Mouse (Mus musculus): ENCODE data around the gene Ccdc91. TPM values are rescaled to one million over a fixed set of nuclear protein-coding genes. Genes with fewer than 3 reads are reported as not detected.

The Ccdc91 gene
- polyA plus RNA-seq (2017; shearing (Covaris generic)) = 28.3 TPM

DNA sequence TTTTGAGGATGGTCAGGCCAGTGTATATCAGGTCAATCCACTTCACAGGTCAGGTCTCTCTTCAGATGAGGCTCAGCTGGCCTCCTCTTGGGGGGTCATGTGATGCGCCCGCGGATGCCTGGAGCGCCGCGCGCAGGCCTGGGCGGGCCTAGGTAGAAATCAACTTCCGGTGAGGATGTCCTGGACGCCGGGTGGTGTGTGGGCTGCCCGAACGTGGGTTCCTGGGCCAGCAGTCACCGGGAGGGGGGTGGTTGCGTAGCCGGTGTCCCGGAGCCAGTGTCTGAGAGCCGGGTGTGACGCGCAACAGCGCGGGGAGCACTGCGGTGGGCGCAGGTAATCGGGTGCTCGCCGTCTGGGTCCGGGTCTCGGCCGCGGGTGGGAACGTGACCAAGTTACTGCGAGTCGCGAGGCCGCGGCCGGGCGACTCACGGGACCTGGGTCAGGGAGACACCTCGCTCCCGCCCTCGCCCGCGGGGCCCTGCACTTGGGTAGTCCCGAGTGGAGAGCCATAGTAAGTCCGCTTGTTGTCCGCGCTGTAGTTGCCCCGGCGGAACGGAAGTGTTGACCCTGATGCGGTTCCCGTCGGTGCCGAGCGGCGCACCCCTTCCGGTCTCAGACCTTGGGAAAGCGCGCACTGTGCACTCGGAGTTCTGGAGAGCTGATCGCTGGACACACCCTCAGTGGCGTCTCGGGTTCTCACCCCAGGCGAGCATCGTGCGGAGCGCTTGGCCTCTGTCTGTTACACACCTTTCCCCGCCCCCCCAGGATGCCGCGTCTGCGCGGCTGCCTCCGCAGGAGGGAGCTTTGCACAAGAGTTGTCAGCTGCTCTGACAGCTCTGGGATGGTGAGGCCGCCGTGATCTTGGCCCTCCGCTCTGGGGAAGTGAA lies at the start of gene Ccdc91:
Ccdc91 (plus strand) TSS at position 102 of the 887 bp plus-strand sequence.

Other genes with a start within 250 kb of the Ccdc91 start
- not detected for gene Pthlh, start 211.6 kb upstream of the Ccdc91 start, polyA plus RNA-seq (2017; shearing (Covaris generic))